Comparison of ENCODE assay signal across 15 mouse cellular contexts in genomic region chr10:75298608-75299007, GRCm38 (mm10).
"Had no signal": no experiment of that assay in that cellular context is flagged by ENCODE, and none has a peak within 500 bp of the region (broad histone marks: within the 10 kb centered on the region; RNA-seq: fewer than 3 reads in every experiment).

No protein-coding gene starts in this region.

- ATAC-seq: liver, embryonic 12.5 days had no signal

- H3K27me3 ChIP-seq: limb, embryonic 13.5 days; liver, embryonic 12.5 days; liver, embryonic 15.5 days; neural tube, embryonic 13.5 days had no signal

- H3K9ac ChIP-seq: limb, embryonic 13.5 days; liver, embryonic 12.5 days; liver, embryonic 15.5 days; neural tube, embryonic 13.5 days had no signal

- H3K9me3 ChIP-seq: limb, embryonic 10.5 days; limb, embryonic 13.5 days; liver, embryonic 12.5 days; liver, embryonic 15.5 days; neural tube, embryonic 13.5 days had no signal

- DNase-seq: kidney, adult 9 months; kidney, postnatal 14 days; layer of hippocampus, adult 9-11 months; liver; lung, adult 18-20 months; lung, postnatal 14 days; midbrain, embryonic 14.5 days; thymus, postnatal 25 days had no signal

- H3K27ac ChIP-seq: layer of hippocampus, adult 2 months; limb, embryonic 10.5 days; limb, embryonic 13.5 days; liver, embryonic 12.5 days; liver, embryonic 15.5 days; neural tube, embryonic 13.5 days had no signal

- H3K4me2 ChIP-seq: limb, embryonic 13.5 days; liver, embryonic 12.5 days; liver, embryonic 15.5 days; midbrain, embryonic 11.5 days; neural tube, embryonic 13.5 days had no signal

- H3K4me3 ChIP-seq: layer of hippocampus, adult 2 months; limb, embryonic 10.5 days; limb, embryonic 13.5 days; liver, embryonic 12.5 days; liver, embryonic 15.5 days; neural tube, embryonic 13.5 days had no signal
